Mouse (Mus musculus): ENCODE measurements around the gene Prima1. TPM values are rescaled to one million over a fixed set of nuclear protein-coding genes. Genes with fewer than 3 reads are reported as not detected.

The Prima1 gene
- polyA plus RNA-seq, 1 experiment from 2014 or later = 3.2 TPM

- no peak overlapping the region for H3K4me2 ChIP-seq
- H3K27me3 ChIP-seq (replicated peaks) = no peaks in the 10 kb centered on the region
- 78% methylated on average over 8 of the region's 8 CpGs for WGBS
- H3K36me3 ChIP-seq = peaks cover 14% of the 10 kb centered on the region
- H3K4me1 ChIP-seq = 0 out of 2 replicates have a peak, but pooled peaks cover 7% of the 10 kb centered on the region
- no peak overlapping the region for H3K4me3 ChIP-seq (replicated peaks)
- ATAC-seq (ENCODE audit: low FRiP score) = no peak
- no peaks in the 10 kb centered on the region for H3K9me3 ChIP-seq (replicated peaks)
- H3K9ac ChIP-seq (replicated peaks) = no peak overlapping the region
- H3K27ac ChIP-seq (replicated peaks) = no peak overlapping the region
Measured at GRCm38 (mm10) chr12:103188223-103188622, 53.7 kb downstream of the Prima1 start.

- H3K27ac ChIP-seq (replicated peaks) = no peak overlapping the region
- ATAC-seq (ENCODE audit: low FRiP score) = no peak
- no peak overlapping the region for H3K4me2 ChIP-seq
- no peak overlapping the region for H3K9ac ChIP-seq (replicated peaks)
- no peak overlapping the region for H3K4me3 ChIP-seq (replicated peaks)
- WGBS = 84% methylated on average over 7 of the region's 7 CpGs
- H3K9me3 ChIP-seq (replicated peaks) = no peaks in the 10 kb centered on the region
- H3K27me3 ChIP-seq (replicated peaks) = no peaks in the 10 kb centered on the region
- peaks cover 17% of the 10 kb centered on the region for H3K36me3 ChIP-seq
- H3K4me1 ChIP-seq = 0 out of 2 replicates have a peak, but pooled peaks cover 7% of the 10 kb centered on the region
Measured at GRCm38 (mm10) chr12:103187020-103187419, 54.9 kb downstream of the Prima1 start.

- Histone ChIP-seq H3K27me3 (replicated peaks) (no peaks in the 10 kb centered on the region), H3K27ac (replicated peaks) (no peak overlapping the region), H3K9me3 (replicated peaks) (no peaks in the 10 kb centered on the region), H3K9ac (replicated peaks) (no peak overlapping the region), H3K36me3 (peaks cover 17% of the 10 kb centered on the region), H3K4me1 (no peaks in the 10 kb centered on the region), H3K4me2 (no peak overlapping the region), H3K4me3 (replicated peaks) (no peak overlapping the region)
- WGBS = 30% methylated on average over 7 of the region's 7 CpGs
- no peak for ATAC-seq (ENCODE audit: low FRiP score)
Measured at GRCm38 (mm10) chr12:103183057-103183456, 58.9 kb downstream of the Prima1 start.

- Histone ChIP-seq H3K4me1 (peaks cover 22% of the 10 kb centered on the region; the same call in 1 of the 2 replicates), H3K4me3 (replicated peaks) (no peak overlapping the region), H3K9ac (replicated peaks) (no peak overlapping the region), H3K36me3 (peaks cover 53% of the 10 kb centered on the region), H3K27ac (replicated peaks) (peak overlapping the region; percentile 54), H3K27me3 (replicated peaks) (no peaks in the 10 kb centered on the region), H3K4me2 (no peak overlapping the region), H3K9me3 (replicated peaks) (no peaks in the 10 kb centered on the region)
- WGBS = 79% methylated on average over 12 of the region's 12 CpGs
- ATAC-seq (ENCODE audit: low FRiP score) = no peak
Measured at GRCm38 (mm10) chr12:103168892-103169291, 73.1 kb downstream of the Prima1 start.

- Histone ChIP-seq H3K27ac (replicated peaks) (no peak overlapping the region; the same call in 1 of the 2 replicates), H3K27me3 (replicated peaks) (no peaks in the 10 kb centered on the region), H3K4me2 (no peak overlapping the region), H3K36me3 (peaks cover 41% of the 10 kb centered on the region), H3K9ac (replicated peaks) (no peak overlapping the region), H3K4me1 (0 out of 2 replicates have a peak, but pooled peaks cover 12% of the 10 kb centered on the region), H3K4me3 (replicated peaks) (no peak overlapping the region), H3K9me3 (replicated peaks) (no peaks in the 10 kb centered on the region)
- 33% methylated on average over 14 of the region's 14 CpGs for WGBS
- no peak for ATAC-seq (ENCODE audit: low FRiP score)
Measured at GRCm38 (mm10) chr12:103164101-103165030, 77.6 kb downstream of the Prima1 start.

GRCm38 (mm10) chr12:103163596-103163995 lies 78.4 kb downstream of the Prima1 start:
- H3K4me2 ChIP-seq = no peak overlapping the region
- H3K36me3 ChIP-seq = peaks cover 37% of the 10 kb centered on the region
- no peak overlapping the region for H3K4me3 ChIP-seq (replicated peaks)
- 81% methylated on average over 10 of the region's 10 CpGs for whole genome bisulfite sequencing
- H3K9me3 ChIP-seq (replicated peaks) = no peaks in the 10 kb centered on the region
- no peak overlapping the region for H3K27ac ChIP-seq (replicated peaks)
- H3K9ac ChIP-seq (replicated peaks) = no peak overlapping the region
- no peaks in the 10 kb centered on the region for H3K27me3 ChIP-seq (replicated peaks)
- 0 out of 2 replicates have a peak, but pooled peaks cover 6% of the 10 kb centered on the region for H3K4me1 ChIP-seq
- ATAC-seq (ENCODE audit: low FRiP score) = no peak

- H3K4me1 ChIP-seq = 0 out of 2 replicates have a peak, but pooled peaks cover 14% of the 10 kb centered on the region
- H3K4me3 ChIP-seq (replicated peaks) = no peak overlapping the region
- H3K36me3 ChIP-seq = peaks cover 20% of the 10 kb centered on the region
- no peak overlapping the region for H3K9ac ChIP-seq (replicated peaks)
- H3K27ac ChIP-seq (replicated peaks) = no peak overlapping the region
- no peak overlapping the region for H3K4me2 ChIP-seq
- 76% methylated on average over 4 of the region's 4 CpGs for WGBS
- no peaks in the 10 kb centered on the region for H3K27me3 ChIP-seq (replicated peaks)
- no peak for ATAC-seq (ENCODE audit: low FRiP score)
- H3K9me3 ChIP-seq (replicated peaks) = no peaks in the 10 kb centered on the region
Measured at GRCm38 (mm10) chr12:103160721-103161120, 81.2 kb downstream of the Prima1 start.

GRCm38 (mm10) chr12:103159016-103159415 lies 82.9 kb downstream of the Prima1 start:
- no peak overlapping the region for H3K4me3 ChIP-seq (replicated peaks)
- H3K4me1 ChIP-seq = 0 out of 2 replicates have a peak, but pooled peaks cover 7% of the 10 kb centered on the region
- H3K9ac ChIP-seq (replicated peaks) = no peak overlapping the region
- 79% methylated on average over 8 of the region's 8 CpGs for WGBS
- no peak overlapping the region for H3K4me2 ChIP-seq
- no peaks in the 10 kb centered on the region for H3K27me3 ChIP-seq (replicated peaks)
- H3K36me3 ChIP-seq = peaks cover 19% of the 10 kb centered on the region
- no peak for ATAC-seq (ENCODE audit: low FRiP score)
- no peaks in the 10 kb centered on the region for H3K9me3 ChIP-seq (replicated peaks)
- no peak overlapping the region for H3K27ac ChIP-seq (replicated peaks)

- Histone ChIP-seq H3K9ac (replicated peaks) (no peak overlapping the region), H3K4me3 (replicated peaks) (no peak overlapping the region), H3K27ac (replicated peaks) (no peak overlapping the region; the same call in 1 of the 2 replicates), H3K4me1 (0 out of 2 replicates have a peak, but pooled peaks cover 7% of the 10 kb centered on the region), H3K4me2 (no peak overlapping the region), H3K36me3 (peaks cover 13% of the 10 kb centered on the region), H3K9me3 (replicated peaks) (no peaks in the 10 kb centered on the region), H3K27me3 (replicated peaks) (no peaks in the 10 kb centered on the region)
- ATAC-seq (ENCODE audit: low FRiP score) = peak; percentile 59; the same call in 1 of the 2 replicates
- 52% methylated on average over 18 of the region's 18 CpGs for WGBS
Measured at GRCm38 (mm10) chr12:103157129-103157910, 84.6 kb downstream of the Prima1 start.

- 76% methylated on average over 3 of the region's 3 CpGs for WGBS
- H3K27me3 ChIP-seq (replicated peaks) = no peaks in the 10 kb centered on the region
- H3K4me2 ChIP-seq = no peak overlapping the region
- 0 out of 2 replicates have a peak, but pooled peaks cover 7% of the 10 kb centered on the region for H3K4me1 ChIP-seq
- no peak for ATAC-seq (ENCODE audit: low FRiP score)
- H3K36me3 ChIP-seq = peaks cover 9% of the 10 kb centered on the region; the same call in 1 of the 2 replicates
- no peak overlapping the region for H3K9ac ChIP-seq (replicated peaks)
- no peak overlapping the region for H3K27ac ChIP-seq (replicated peaks)
- no peaks in the 10 kb centered on the region for H3K9me3 ChIP-seq (replicated peaks)
- H3K4me3 ChIP-seq (replicated peaks) = no peak overlapping the region
Measured at GRCm38 (mm10) chr12:103155406-103155805, 86.5 kb downstream of the Prima1 start.

- Histone ChIP-seq H3K27ac (replicated peaks) (no peak overlapping the region), H3K36me3 (peaks cover 9% of the 10 kb centered on the region; the same call in 1 of the 2 replicates), H3K4me3 (replicated peaks) (no peak overlapping the region), H3K4me2 (no peak overlapping the region), H3K9me3 (replicated peaks) (no peaks in the 10 kb centered on the region), H3K9ac (replicated peaks) (no peak overlapping the region), H3K27me3 (replicated peaks) (no peaks in the 10 kb centered on the region), H3K4me1 (0 out of 2 replicates have a peak, but pooled peaks cover 7% of the 10 kb centered on the region)
- whole genome bisulfite sequencing = 72% methylated on average over 2 of the region's 2 CpGs
- no peak for ATAC-seq (ENCODE audit: low FRiP score)
Measured at GRCm38 (mm10) chr12:103154927-103155326, 87.0 kb downstream of the Prima1 start.
